Mouse (Mus musculus) hindbrain, embryonic 16.5 days (tissue): ENCODE data around the gene Hist2h3b. TPM values are rescaled to one million over a fixed set of nuclear protein-coding genes. Genes with fewer than 3 reads are reported as not detected.
"Not testable (repeated sequence)": the region's sequence is repeated elsewhere in the genome, so short reads cannot be mapped to it uniquely, and the experiment has no call there.

Experiments
- ATAC-seq: fragments of 200-750 bp; cut with Nextera tagmentation; 2 replicates; pipeline ENCODE4 v1.8.0; 2017; ENCODE audit warnings: moderate TSS enrichment, moderate library complexity
- H3K27ac ChIP-seq: fragments of 300-500 bp; sonication (generic); 2 replicates; pipeline ENCODE4 v1.5.1; 2014; ENCODE audit warnings: low read depth, mild to moderate bottlenecking, control low read depth, low read length, moderate library complexity
- H3K27me3 ChIP-seq: fragments of 300-500 bp; sonication (generic); replicated peaks from 2 replicates; pipeline ENCODE4 v1.6.1; 2014; ENCODE audit warnings: low read length; ENCODE audit not compliant: control insufficient read depth, insufficient read depth
- H3K36me3 ChIP-seq: fragments of 300-500 bp; sonication (generic); 2 replicates; pipeline ENCODE4 v1.6.1; 2014; ENCODE audit warnings: mild to moderate bottlenecking, low read length, moderate library complexity, mixed read lengths; ENCODE audit not compliant: control insufficient read depth, insufficient read depth
- H3K4me1 ChIP-seq: fragments of 300-500 bp; sonication (generic); 2 replicates; pipeline ENCODE4 v1.6.1; 2014; ENCODE audit warnings: low read depth, low read length; ENCODE audit not compliant: control insufficient read depth, insufficient read depth
- H3K4me2 ChIP-seq: fragments of 300-500 bp; sonication (generic); 2 replicates; pipeline ENCODE4 v1.6.1; 2014; ENCODE audit warnings: mild to moderate bottlenecking, low read length, control low read depth, moderate library complexity
- H3K4me3 ChIP-seq: fragments of 300-500 bp; sonication (generic); 2 replicates; pipeline ENCODE4 v1.5.1; 2014; ENCODE audit warnings: mild to moderate bottlenecking, low read length, control low read depth, moderate library complexity
- H3K9ac ChIP-seq: fragments of 300-500 bp; sonication (generic); 2 replicates; pipeline ENCODE4 v1.6.1; 2014; ENCODE audit warnings: low read depth, mild to moderate bottlenecking, control low read depth, low read length, moderate library complexity
- H3K9me3 ChIP-seq: fragments of 300-500 bp; sonication (generic); 2 replicates; pipeline ENCODE4 v1.6.1; 2014; ENCODE audit warnings: mild to moderate bottlenecking, low read length, moderate library complexity; ENCODE audit not compliant: control insufficient read depth
- WGBS: fragments of 180-500 bp; shearing (Covaris S2); extraction: QIAGEN DNeasy Blood & Tissue Kit; methylation state at CpG from one replicate; pipeline ENCODE4 v1.1.7; 2014; 5-methylcytosine and 5-hydroxymethylcytosine counted together
- polyA plus RNA-seq: library from polyadenylated mRNA; unstranded; fragments of >200 nt; fragmentation: Nextera tagmentation; extraction: Ambion mirVana; gene quantifications from 2 replicates; pipeline ENCODE4 v1.2.1, GENCODE M21; 2015

The Hist2h3b gene
- polyA plus RNA-seq: 8.1 and 8.4 TPM in 2 replicates

DNA sequence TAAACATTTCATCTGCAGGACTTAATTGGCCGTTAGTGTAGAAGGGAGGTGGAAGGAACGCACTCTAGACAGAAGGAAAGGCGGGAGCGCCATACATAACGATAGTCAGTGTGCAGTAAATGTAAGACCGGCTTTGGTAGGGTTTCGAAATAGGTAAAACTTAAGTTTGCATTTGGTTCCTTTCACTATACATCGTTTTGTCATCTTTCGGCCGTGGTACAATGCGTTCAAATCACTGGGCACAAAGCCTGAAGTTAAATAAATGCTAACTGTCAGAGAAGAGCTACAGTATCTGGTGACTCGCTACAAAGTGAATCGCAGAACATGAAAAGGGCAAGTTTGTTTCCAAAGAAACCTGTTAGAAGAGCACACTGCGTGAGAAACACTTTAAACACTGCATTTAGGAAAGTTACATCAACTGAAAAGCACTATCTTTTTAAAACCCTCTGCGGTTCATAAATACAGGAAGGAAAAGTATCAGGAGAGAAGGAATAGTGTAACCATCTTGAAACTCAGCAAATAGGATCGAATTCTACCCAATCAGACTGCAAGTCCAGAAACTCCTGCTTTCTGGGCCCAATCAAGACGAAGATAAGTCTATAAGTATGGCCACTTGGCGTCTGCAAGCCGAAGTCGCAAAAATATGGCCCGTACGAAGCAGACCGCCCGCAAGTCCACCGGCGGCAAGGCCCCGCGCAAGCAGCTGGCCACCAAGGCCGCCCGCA is at the start of gene Hist2h3b:
TSS of gene Hist2h3b (plus strand) at position 604 of the 725 bp plus-strand sequence.
- Histone ChIP-seq H3K9me3 (no peaks in the 10 kb centered on the region), H3K36me3 (no peaks in the 10 kb centered on the region), H3K27ac (peak within 1 kb of the TSS; percentile 93), H3K4me2 (peak within 1 kb of the TSS; percentile 95), H3K4me3 (peak within 1 kb of the TSS; percentile 59), H3K27me3 (no peaks in the 10 kb centered on the region), H3K9ac (peak within 1 kb of the TSS; percentile 59), H3K4me1 (peaks cover 12% of the 10 kb centered on the region)
- peak; percentile 79 for ATAC-seq
- 20% methylated on average over 28 of the region's 30 CpGs for WGBS

DNA sequence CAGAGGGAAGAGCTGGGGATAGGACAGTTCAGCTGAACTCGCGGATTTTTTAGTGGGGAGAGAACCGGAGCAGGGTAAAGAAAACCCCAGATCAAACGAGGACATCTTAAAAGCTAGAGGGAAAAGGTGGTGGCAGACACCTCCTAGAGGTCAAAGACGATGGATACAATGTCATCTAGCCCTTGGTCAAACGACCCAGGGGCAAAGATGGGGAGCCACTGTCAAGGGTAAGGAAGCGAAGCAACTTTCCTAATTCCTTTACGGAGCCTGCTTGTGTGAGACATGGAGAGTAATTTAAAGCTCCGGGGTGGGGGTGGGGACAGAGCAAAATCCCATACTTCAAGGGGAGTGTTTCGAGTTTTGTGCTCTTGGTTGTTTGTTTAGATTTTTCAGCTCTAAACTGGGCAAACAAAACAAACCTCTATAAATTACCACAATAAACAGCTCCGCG is 49.2 kb upstream of the Hist2h3b start:
- Histone ChIP-seq H3K4me2 (peak overlapping the region; percentile 77), H3K9me3 (no peaks in the 10 kb centered on the region), H3K27ac (peak overlapping the region; percentile 82), H3K4me3 (peak overlapping the region; percentile 60), H3K36me3 (no peaks in the 10 kb centered on the region), H3K9ac (peak overlapping the region; percentile 72), H3K27me3 (no peaks in the 10 kb centered on the region), H3K4me1 (peaks cover 21% of the 10 kb centered on the region)
- 0% methylated on average over 12 of the region's 12 CpGs for WGBS
- ATAC-seq: peak; percentile 22

DNA sequence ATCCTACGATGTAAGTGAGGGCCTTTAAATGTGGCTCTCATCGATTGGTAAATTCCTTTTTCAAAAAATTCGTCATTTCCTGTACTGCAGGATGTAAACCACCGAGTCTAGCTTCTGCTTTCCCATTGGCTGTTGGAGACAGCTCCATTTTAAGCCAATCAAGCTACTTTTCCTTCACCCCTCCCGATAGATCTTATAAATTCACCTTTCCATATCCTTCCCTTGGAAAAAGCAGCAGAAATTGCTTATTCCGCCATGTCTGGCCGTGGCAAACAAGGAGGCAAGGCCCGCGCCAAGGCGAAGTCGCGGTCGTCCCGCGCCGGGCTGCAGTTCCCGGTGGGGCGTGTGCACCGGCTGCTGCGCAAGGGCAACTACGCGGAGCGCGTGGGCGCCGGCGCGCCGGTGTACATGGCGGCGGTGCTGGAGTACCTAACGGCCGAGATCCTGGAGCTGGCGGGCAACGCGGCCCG is 48.8 kb upstream of the Hist2h3b start, which contains the start of the genes Bola1 and Hist2h2ab:
TSS of gene Bola1 (minus strand) at position 49 of the 470 bp plus-strand sequence.
TSS of gene Hist2h2ab (plus strand) at position 205 of the 470 bp plus-strand sequence.
- Histone ChIP-seq H3K4me2 (peak within 1 kb of the TSS; percentile 77), H3K9ac (peak within 1 kb of the TSS; percentile 77), H3K4me3 (peak within 1 kb of the TSS; percentile 60), H3K36me3 (no peaks in the 10 kb centered on the region), H3K27me3 (no peaks in the 10 kb centered on the region), H3K9me3 (no peaks in the 10 kb centered on the region), H3K4me1 (peaks cover 21% of the 10 kb centered on the region), H3K27ac (peak within 1 kb of the TSS; percentile 95)
- peak; percentile 94 for ATAC-seq
- WGBS: 1% methylated on average over 37 of the region's 37 CpGs

DNA sequence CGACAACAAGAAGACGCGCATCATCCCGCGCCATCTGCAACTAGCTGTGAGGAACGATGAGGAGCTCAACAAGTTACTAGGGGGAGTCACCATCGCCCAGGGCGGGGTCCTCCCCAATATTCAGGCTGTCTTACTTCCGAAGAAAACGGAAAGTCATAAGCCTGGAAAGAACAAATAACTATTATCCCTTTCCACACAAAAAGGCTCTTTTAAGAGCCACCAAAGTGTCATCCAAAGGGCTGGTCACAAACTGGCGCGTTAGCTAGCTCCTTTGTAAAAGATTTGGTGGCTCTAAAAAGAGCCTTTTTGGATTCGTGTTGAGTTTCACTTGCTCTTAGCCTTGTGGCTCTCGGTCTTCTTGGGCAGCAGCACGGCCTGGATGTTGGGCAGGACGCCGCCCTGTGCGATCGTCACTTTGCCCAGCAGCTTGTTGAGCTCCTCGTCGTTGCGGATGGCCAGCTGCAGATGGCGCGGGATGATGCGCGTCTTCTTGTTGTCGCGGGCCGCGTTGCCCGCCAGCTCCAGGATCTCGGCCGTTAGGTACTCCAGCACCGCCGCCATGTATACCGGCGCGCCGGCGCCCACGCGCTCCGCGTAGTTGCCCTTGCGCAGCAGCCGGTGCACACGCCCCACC is 48.2 kb upstream of the Hist2h3b start:
- not testable (repeated sequence) for H3K9me3 ChIP-seq, H3K36me3 ChIP-seq, H3K27me3 ChIP-seq
- peak overlapping the region; percentile 95 for H3K27ac ChIP-seq
- peak; percentile 7 for ATAC-seq
- H3K9ac ChIP-seq: peak overlapping the region; percentile 77
- WGBS: under 1% methylated on average over 21 of the region's 47 CpGs
- peaks cover 21% of the 10 kb centered on the region for H3K4me1 ChIP-seq
- peak overlapping the region; percentile 77 for H3K4me2 ChIP-seq
- peak overlapping the region; percentile 60 for H3K4me3 ChIP-seq

DNA sequence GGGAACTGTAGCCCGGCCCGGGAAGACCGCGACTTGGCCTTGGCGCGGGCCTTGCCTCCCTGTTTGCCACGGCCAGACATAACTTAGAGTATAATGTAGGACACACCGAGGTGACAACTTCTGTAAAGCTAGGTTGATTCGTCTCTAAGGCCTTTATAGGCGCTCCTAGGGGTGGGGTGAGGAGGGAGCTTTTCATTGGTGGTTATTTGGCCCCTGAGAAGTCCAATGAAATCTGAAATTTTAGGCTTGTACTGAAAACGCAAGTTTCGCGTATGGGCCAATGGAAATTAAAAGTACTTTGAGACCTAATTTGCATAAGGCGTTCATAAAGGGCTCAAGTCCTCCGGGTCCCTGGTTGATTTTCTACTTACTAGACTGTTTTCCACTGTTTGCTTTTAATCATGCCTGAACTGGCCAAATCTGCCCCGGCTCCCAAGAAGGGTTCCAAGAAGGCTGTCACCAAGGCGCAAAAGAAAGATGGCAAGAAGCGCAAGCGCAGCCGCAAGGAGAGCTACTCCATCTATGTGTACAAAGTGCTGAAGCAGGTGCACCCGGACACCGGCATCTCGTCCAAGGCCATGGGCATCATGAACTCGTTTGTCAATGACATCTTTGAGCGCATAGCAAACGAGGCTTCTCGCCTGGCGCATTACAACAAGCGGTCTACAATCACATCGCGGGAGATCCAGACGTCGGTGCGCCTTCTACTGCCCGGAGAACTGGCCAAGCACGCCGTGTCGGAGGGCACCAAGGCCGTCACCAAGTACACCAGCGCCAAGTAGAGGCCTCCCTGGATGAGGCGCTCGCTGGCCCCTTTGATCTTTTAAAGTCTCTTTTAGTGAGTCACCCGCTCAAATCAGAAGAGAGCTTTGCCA is 47.5 kb upstream of the Hist2h3b start, which contains the start of the genes Hist2h2ac and Hist2h2be:
TSS of gene Hist2h2ac (minus strand) at position 116 of the 875 bp plus-strand sequence.
TSS of gene Hist2h2be (plus strand) at position 355 of the 875 bp plus-strand sequence.
- peak; percentile 89 for ATAC-seq
- Histone ChIP-seq H3K36me3 (no peaks in the 10 kb centered on the region), H3K27ac (peak within 1 kb of the TSS; percentile 95), H3K4me1 (peaks cover 21% of the 10 kb centered on the region), H3K4me2 (peak within 1 kb of the TSS; percentile 77), H3K4me3 (peak within 1 kb of the TSS; percentile 60), H3K27me3 (no peaks in the 10 kb centered on the region), H3K9ac (peak within 1 kb of the TSS; percentile 77), H3K9me3 (no peaks in the 10 kb centered on the region)
- under 1% methylated on average over 43 of the region's 43 CpGs for WGBS

DNA sequence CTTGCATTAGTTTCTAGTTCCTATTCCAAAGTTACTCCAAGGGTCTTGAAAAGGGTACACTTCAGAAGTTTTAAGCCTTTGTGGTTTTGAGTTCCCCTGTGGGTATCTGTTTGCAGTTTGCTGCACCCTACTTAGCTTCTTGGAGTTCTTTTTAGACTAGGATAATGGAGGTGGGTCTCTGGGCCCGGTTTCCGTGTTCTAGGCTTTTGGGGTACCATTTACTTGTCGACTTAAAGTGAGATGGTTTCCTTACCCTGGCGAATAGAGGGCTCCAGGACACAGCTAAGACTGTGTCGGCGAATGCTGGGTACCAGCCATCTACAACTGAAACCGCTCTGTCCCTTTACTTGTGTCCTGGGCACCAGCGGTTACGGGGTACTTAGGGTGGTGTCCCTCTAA is 46.8 kb upstream of the Hist2h3b start:
- peak overlapping the region; percentile 77 for H3K4me2 ChIP-seq
- WGBS: 22% methylated on average over 9 of the region's 9 CpGs

DNA sequence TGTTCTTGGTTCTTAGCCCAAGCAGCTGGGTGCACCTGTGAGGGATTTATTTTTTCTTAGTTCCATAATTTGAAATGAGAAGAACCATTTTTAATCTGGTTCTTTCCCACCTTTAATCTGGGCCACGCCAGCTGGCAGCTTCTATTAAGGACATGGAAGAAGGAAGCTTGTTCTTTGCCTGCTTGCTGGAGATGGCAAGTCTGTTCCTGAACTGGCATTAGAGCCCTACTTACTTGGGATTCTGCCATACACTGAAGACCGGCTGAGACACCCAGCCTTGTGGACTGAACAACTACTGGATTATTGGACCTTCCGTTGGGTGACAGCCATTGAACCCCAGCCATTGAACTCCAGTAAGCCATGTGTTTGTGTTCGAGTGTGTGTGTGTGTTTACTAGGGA is 45.7 kb upstream of the Hist2h3b start:
- Histone ChIP-seq H3K36me3 (no peaks in the 10 kb centered on the region), H3K4me1 (peaks cover 21% of the 10 kb centered on the region), H3K4me3 (no peak overlapping the region), H3K4me2 (peak overlapping the region; percentile 8; the same call in 1 of the 2 replicates), H3K27me3 (no peaks in the 10 kb centered on the region), H3K9me3 (no peaks in the 10 kb centered on the region), H3K9ac (no peak overlapping the region), H3K27ac (no peak overlapping the region)
- ATAC-seq: no peak
- 84% methylated on average over 4 of the region's 4 CpGs for WGBS

More for the DNA sequence above, 46.8 kb upstream of the Hist2h3b start:
- Histone ChIP-seq H3K36me3 (no peaks in the 10 kb centered on the region), H3K27ac (peak overlapping the region; percentile 95), H3K9ac (peak overlapping the region; percentile 67), H3K9me3 (no peaks in the 10 kb centered on the region), H3K4me3 (peak overlapping the region; percentile 60), H3K27me3 (no peaks in the 10 kb centered on the region), H3K4me1 (peaks cover 21% of the 10 kb centered on the region)
- ATAC-seq: no peak

DNA sequence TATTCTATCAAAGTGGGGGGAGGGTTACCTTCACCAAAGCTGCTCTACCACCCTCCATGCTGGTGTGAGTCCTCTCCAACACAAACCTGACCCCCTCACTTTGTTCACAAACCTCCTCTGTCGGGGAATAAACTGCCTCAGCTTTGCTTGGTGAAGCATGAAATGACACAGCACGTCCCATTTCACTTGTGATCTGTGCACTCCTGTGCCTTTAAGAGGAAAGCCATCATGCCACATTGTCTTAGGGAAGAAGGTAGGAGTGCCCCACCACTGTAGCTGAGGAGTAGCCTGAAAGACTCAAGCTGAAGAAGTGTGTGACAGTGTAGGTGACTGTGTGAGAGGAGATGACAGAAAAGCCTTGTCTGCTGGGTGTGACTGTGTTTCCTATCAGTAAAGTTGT is 43.0 kb upstream of the Hist2h3b start:
- Histone ChIP-seq H3K27ac (no peak overlapping the region), H3K4me3 (no peak overlapping the region), H3K36me3 (no peaks in the 10 kb centered on the region), H3K9ac (no peak overlapping the region), H3K9me3 (no peaks in the 10 kb centered on the region), H3K4me2 (no peak overlapping the region), H3K27me3 (no peaks in the 10 kb centered on the region), H3K4me1 (peaks cover 15% of the 10 kb centered on the region)
- WGBS: 10% methylated on average over 2 of the region's 2 CpGs
- no peak for ATAC-seq
